Mouse (Mus musculus) CD4-positive, CD25-positive, alpha-beta regulatory T cell, adult 4 months (primary cell): Measurements from ENCODE around the gene Rps9. TPM values are rescaled to one million over a fixed set of nuclear protein-coding genes. Genes with fewer than 3 reads are reported as not detected.
"Not testable (repeated sequence)": the region's sequence is repeated elsewhere in the genome, so short reads cannot be mapped to it uniquely, and the experiment has no call there.

Experiments
- ATAC-seq: one replicate; pipeline ENCODE4 v1.8.0; 2017
- polyA plus RNA-seq, 2 experiments: library from polyadenylated mRNA; unstranded; fragments of 100-300 nt; shearing (Covaris generic); gene quantifications; one replicate each; pipeline ENCODE4 v1.2.1; 2017

Rps9 gene
- polyA plus RNA-seq, 2 experiments from 2014 or later = 4,852 to 4,938 TPM

DNA sequence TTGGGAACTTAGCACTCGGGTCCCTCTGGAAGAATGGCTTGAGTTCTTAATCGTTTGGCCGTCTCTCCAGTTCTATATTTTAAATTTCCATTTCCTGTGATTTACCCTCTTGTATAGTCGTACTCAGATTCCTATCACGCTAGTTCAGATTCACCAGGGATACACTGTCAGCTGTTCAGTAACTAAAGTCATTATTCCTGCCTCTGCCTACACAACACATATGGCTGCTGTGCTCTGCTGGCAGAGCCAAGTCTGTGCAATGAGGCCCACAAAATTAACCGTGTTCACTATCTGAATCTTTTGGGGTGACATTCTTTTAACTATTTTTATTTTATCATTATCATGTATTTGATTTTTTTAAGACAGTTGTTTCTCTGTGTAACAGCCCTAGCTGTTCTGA lies 5.3 kb upstream of the Rps9 start:
- no peak for ATAC-seq

DNA sequence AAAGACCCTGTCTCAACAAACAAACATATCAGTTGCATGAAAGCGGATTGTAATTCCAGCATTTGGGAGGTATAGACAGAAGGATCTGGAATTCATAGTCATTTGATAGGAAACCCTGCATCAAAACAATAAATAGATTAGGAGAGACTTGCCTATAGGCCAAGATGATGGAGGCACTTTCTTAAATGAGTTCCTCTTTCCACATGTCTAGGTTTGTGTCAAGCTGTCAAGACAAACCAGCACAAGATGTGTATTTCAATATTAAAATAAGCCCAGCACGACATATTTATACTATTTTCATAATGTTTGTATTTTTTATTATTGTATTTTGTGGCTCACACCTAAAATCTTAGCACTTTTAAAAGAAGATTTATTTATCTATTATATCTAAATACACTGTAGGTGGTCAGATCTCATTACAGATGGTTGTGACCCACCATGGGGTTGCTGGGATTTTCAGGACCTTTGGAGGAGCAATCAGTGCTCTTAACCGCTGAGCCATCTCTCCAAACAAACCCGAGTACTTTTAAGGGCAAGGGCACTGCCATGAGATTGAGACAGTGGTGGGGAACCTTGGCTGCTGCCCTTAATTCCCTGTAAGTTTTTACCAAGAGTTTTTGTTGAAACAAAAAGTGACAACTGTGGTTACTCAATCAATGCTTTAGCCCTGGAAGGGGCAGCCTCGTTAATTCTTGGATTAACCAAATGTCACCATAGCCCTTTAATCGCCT lies 480 bp upstream of the Rps9 start:
- ATAC-seq = peak; percentile 33

DNA sequence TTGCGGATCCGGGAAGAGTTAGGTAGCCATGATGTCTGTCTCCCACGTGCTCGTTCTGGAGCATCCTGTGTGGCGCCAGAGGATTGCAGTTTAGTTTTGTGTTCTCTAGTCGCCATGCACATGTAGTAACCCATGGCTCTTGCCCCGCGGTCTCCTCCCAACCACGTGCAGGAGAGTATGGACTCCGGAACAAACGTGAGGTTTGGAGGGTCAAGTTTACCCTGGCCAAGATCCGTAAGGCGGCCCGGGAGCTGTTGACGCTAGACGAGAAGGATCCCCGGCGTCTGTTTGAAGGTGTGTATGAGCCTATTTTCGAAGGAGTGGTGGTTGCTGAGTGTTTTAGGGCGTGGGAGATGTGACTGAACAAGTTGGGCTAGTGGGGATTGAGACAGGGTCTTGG lies 682 bp downstream of the Rps9 start:
- ATAC-seq = peak; percentile 46

DNA sequence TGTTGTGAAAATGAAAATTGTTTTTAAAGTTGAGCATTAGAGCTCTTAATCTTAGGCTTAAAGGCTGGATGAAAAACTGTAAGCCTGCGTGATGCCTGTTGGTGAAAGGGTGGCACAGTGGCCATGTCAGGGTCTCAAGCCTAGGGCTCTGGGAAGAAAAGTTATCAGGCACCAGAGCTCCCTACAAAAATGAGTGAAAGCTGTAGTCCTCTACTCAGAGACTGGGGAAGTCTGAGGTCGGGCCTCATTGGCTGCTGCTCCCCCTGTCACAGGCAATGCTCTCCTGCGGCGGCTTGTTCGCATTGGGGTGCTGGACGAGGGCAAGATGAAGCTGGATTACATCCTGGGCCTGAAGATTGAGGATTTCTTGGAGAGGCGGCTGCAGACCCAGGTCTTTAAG lies 1.7 kb downstream of the Rps9 start:
- not testable (repeated sequence) for ATAC-seq

DNA sequence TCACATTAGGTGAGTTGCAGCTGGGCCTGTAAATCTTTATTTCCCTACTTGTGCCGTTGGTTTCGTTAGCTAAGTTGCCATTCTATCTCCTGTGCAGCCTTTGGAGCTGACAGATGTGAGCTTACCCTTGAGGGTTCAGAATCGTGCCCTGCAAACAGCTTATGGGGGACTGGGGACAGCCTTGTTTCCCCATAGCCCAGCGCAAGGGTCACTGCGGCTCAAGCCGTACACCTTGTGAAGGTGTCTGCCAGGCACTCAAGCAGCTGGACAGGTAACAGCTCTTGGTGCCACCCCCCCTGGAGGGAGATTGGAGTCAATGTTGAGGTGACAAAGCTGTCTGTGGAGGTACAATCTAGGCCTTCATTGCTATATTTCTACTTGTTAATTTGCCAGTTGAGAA lies 2.1 kb downstream of the Rps9 start:
- ATAC-seq = no peak

DNA sequence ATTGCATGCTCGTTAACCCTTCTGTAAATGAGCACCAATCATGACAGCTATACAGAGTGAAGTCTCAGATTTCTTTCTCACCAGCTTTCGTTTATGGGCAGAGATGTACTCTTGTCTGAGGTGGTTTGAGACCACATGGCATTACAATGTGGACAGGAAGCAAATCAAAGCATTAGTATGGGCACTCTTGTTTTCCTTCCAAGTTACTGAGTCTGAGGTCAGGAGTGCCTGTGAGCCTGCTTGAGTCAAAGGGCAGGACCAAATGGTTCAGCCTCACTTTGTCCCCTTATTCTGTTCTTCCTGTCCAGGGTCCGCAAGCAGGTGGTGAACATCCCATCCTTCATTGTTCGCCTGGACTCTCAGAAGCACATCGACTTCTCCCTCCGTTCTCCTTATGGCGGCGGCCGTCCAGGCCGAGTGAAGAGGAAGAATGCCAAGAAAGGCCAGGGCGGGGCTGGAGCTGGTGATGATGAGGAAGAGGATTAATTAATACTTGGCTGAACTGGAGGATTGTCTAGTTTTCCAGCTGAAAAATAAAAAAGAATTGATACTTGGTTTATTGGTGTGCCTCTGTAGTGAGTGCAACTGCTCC lies 2.6 kb downstream of the Rps9 start:
- ATAC-seq = no peak

DNA sequence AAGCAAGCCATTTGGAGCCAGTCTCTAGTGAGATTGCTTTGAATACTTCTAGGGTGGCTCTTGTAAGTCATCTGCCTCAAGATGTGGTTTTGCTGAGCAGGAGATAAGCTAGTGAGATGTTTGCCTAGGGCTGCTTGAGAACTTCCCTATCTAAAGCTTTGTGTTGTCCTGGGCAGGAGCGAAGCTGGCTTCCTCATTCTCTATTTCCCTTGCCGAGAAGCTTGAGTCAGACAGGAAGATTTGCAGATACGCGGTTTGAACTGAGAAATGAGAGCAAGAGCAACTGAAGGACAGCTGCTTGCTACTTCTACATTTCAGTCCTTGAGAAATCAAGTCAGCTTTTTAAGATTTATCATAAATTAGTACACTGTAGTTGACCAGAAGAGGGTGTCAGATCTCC lies 3.2 kb downstream of the Rps9 start:
- no peak for ATAC-seq

DNA sequence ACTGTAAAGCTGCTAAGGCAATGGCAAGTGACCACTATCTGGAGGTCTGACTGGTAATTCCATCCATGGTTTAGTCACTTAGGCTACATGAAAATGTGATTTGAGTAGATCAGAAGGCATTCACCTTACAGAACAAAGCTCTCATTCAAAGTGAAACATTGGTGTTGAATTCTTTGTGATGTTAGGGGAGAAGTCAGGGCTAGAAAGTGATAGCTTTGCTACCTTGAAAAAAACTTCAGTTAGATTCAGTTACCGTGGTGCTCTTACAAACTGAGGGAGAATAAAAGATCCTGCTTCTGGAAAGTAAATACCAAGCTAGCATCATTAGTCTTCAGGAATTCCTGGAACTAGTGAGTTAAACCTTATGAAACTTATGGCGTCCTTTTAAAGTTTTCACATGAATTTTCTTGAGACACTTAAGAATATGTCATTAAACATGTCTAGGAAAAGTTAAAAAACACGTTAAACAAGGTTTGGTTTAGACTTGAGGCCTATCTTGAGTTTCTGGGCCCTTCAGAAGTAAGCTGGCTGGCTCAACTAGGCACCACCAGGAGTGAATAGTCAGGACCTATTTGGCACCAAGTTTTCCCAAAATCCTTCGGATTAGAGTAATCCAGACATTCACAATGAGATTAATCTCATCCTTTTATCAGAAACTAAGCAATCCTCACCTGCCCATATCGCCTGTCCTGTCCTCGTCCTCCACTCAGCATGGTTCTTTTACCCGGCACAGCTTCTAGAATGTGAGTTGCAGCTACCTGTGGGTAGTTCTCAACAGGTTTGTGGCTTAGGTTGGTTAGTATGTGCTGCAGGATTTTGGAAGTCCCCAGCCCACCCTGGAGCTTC lies 4.0 kb downstream of the Rps9 start:
- no peak for ATAC-seq

DNA sequence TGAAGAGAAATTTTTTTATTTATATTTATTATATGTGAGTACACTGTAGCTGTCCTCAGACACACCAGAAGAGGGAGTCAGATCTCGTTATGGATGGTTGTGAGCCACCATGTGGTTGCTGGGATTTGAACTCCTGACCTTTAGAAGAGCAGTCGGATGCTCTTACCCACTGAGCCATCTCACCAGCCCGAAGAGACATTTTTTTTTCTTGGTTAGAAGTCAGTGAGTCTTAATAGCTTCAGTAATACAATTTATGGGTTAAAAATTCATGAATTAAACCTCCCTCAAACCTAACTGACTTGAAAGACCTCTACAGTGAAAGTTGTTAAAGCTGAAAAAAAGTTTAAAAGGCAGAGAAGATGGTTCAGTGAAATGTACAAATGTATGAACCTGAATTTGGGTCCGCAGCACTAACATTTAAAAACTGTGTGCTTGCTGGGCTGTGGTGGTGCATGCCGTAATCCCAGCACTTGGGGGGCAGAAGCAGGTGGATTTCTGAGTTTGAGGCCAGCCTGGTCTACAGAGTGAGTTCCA lies 4.7 kb downstream of the Rps9 start:
- ATAC-seq = not testable (repeated sequence)

DNA sequence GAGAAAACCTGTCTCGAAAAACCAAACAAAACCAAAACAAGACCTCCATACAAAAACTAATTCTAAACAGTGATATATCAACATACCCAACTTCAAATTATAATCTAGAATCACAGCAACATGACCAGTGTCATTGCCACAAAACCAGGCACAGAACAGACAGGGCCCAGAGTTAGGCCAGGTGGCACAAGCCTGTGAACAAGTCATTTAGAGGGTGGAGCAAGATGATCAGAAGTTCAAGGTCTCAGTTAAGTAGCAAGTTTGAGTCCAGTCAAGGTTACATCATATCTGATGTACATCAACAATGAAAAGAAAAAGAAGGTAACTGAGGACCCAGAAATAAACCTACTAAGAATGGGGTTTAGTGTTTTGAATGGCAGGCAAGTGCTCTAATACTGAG lies 5.2 kb downstream of the Rps9 start:
- no peak for ATAC-seq

DNA sequence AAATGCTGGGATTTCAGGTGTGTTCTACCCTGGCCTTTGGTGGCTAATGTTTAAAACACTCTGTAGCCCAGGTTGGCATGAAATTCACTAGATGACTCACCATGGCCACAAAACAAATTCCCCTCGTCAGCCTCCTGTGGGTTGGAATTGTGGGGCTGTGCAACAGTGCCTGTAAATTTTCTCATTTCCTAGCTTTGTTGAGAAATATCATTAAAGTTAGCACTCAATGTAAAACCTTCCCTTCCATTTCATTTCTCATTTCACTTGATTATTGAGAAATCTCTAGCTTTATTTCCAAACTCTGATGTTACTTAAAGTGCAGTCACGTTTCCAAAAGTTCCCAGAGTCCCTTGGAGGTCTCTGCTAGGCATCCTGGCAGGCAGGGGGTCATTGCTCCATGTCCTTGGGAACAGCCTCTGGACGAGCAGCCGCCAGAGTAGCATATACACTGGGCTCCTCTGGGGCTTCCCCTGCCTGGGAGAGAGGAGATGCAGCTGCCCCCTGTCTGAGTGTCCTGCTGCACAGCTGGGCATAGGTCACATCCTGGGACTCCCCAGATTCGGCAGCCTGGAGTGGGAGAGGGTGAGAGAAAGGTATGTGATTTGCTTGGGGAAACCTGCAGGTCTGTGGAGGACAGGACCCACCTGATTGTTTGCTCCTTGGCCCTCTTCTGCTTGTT lies 8.6 kb downstream of the Rps9 start:
- no peak for ATAC-seq

DNA sequence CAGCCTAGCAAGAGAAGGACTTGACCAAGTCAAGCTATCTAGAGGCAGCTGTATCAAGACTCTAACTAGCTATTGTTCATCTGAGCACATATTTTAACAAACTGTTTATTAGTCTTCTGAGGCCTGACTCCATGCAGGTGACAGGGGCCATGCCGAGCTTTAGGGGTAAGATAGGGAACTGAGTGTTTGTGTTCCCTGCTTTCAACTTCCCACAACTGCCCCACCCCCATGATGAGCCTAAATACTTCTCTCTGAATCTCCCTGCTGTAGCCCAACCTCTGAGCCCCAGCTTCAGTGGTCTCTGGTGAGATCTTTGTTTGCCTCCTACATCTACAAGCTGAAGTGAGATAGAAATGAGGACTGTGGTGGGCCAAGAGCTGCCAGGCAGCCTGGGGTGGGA lies 11.5 kb downstream of the Rps9 start:
- no peak for ATAC-seq

DNA sequence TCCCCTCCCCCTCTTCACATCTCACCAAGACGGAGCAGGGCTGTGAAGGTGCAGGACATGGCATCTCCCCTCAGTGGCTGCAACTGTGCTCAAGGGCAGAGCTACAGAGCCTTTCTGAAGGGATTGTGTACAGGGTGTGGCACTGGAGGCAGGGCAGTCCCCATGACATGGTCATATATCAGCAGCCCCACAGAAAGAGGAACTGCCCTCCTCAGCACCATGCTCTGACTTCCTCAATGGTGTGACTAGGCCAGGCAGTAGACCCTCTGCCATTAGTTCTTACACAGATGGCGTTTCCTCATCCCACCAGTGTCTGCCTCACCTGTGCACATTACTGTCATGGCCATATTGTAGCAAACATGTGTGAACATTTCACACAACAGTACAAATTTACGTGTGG lies 16.5 kb downstream of the Rps9 start, which contains the start of gene Pirb:
TSS of gene Pirb (minus strand) at position 124 of the 400 bp plus-strand sequence.
- ATAC-seq = not testable (repeated sequence)

DNA sequence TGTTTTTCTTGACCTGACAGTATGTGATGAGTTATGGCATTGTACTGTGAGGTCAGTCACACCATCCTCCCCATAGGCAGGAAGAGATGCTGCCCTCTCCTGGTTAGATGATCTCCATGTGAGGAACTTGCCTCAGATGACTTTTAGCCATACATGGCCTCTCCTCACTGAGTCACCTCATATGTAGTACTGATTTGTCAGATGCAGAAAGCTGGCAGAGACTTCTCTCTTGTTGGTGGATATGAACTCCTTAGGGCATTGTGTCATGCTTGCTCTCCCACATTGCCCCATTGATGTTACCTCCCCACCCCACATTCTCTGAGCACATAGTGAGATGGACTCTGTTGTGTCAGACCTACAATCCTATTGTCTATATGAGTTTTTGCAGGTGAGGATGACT lies 21.7 kb downstream of the Rps9 start:
- not testable (repeated sequence) for ATAC-seq

DNA sequence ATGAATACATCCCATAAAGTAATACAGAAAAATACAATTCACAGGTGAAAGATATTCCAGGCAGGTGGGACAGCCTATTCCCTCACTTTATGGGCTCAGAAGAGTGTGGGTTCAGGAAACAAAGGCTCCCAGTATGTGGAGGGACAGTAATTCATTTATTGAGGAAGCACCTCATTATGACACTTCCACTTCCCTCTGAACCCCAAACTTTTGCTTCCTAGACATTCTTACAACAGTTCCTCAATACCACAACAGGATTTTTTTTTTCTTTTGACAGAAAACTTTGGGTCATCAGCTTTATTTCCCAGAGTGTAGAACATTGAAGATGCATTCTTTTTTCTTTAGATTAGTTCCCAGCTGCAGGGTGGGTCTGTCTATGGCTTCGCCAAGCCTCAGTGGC lies 28.9 kb downstream of the Rps9 start:
- ATAC-seq = not testable (repeated sequence)

Other genes starting within 250 kb of the Rps9 start
- gene Tarm1, start 201.4 kb upstream of the Rps9 start, polyA plus RNA-seq = not detected
- gene Oscar, start 87.8 kb upstream of the Rps9 start, polyA plus RNA-seq = under 1 TPM in 1 of 2 experiments, not detected in 1; 0.24 TPM
- 100 to 1,000 TPM; 538 to 754 TPM for gene Ndufa3, start 86.6 kb upstream of the Rps9 start, polyA plus RNA-seq
- gene Tfpt, start 74.1 kb upstream of the Rps9 start, polyA plus RNA-seq = 10 to 100 TPM; 16.0 to 21.3 TPM
- 100 to 1,000 TPM in 1 of 2 experiments, 10 to 100 TPM in 1; 95.1 to 114 TPM for gene Prpf31, start 74.0 kb upstream of the Rps9 start, polyA plus RNA-seq
- 10 to 100 TPM; 30.3 to 50.6 TPM for gene Cnot3, start 58.7 kb upstream of the Rps9 start, polyA plus RNA-seq
- 1 to 10 TPM; 6.8 to 8.6 TPM for gene Leng1, start 38.2 kb upstream of the Rps9 start, polyA plus RNA-seq
- gene Tmc4, start 26.4 kb upstream of the Rps9 start, polyA plus RNA-seq = 10 to 100 TPM; 11.0 to 17.7 TPM
- gene Tsen34, start 11.1 kb upstream of the Rps9 start, polyA plus RNA-seq = 10 to 100 TPM in 1 of 2 experiments, 1 to 10 TPM in 1; 9.2 to 11.2 TPM
- gene Mboat7, start 10.5 kb upstream of the Rps9 start, polyA plus RNA-seq = 10 to 100 TPM; 19.4 to 25.7 TPM
- gene Pirb, start 16.4 kb downstream of the Rps9 start, polyA plus RNA-seq = 1 to 10 TPM in 1 of 2 experiments, under 1 TPM in 1; 0.38 to 1.6 TPM
- under 1 TPM; 0.20 to 0.62 TPM for gene Gm15448, start 121.7 kb downstream of the Rps9 start, polyA plus RNA-seq
- gene Pira2, start 141.1 kb downstream of the Rps9 start, polyA plus RNA-seq = under 1 TPM; 0.15 to 0.32 TPM
- gene Gm14548, start 194.1 kb downstream of the Rps9 start, polyA plus RNA-seq = not detected
- gene Lilra6, start 211.5 kb downstream of the Rps9 start, polyA plus RNA-seq = under 1 TPM in 1 of 2 experiments, not detected in 1; 0.46 TPM